Mouse (Mus musculus): ENCODE measurements around the gene 1700057G04Rik.
A peak's percentile ranks its signal among the peaks of the same experiment; 100 is the strongest.
"Not testable (repeated sequence)": the region's sequence is repeated elsewhere in the genome, so short reads cannot be mapped to it uniquely, and the experiment has no call there.

Gene 1700057G04Rik

GRCm38 (mm10) chr9:92305620-92306220 is 3.5 kb upstream of the 1700057G04Rik start:
- DNase-seq: no peak

- no peak for DNase-seq
These were observed 7.6 kb downstream of the 1700057G04Rik start for GRCm38 (mm10) chr9:92316791-92317190.

GRCm38 (mm10) chr9:92325936-92326335 is 16.8 kb downstream of the 1700057G04Rik start:
- DNase-seq: not testable (repeated sequence)

- no peak for DNase-seq
These were observed 17.6 kb downstream of the 1700057G04Rik start for GRCm38 (mm10) chr9:92326813-92327212.

- no peak for DNase-seq
These were observed 22.2 kb downstream of the 1700057G04Rik start for GRCm38 (mm10) chr9:92331383-92331782.

GRCm38 (mm10) chr9:92334845-92335244 is 25.7 kb downstream of the 1700057G04Rik start:
- no peak for DNase-seq

GRCm38 (mm10) chr9:92335277-92335818 is 26.2 kb downstream of the 1700057G04Rik start:
- no peak for DNase-seq

- DNase-seq: no peak
These were observed 27.9 kb downstream of the 1700057G04Rik start for GRCm38 (mm10) chr9:92337063-92337462.

GRCm38 (mm10) chr9:92337661-92338060 is 28.5 kb downstream of the 1700057G04Rik start:
- DNase-seq: no peak

- DNase-seq: no peak
These were observed 29.8 kb downstream of the 1700057G04Rik start for GRCm38 (mm10) chr9:92338954-92339353.

- peak in 1 of 2 experiments; percentile 29 for DNase-seq
These were observed 42.7 kb downstream of the 1700057G04Rik start for GRCm38 (mm10) chr9:92351924-92352323.

- no peak for DNase-seq
These were observed 44.1 kb downstream of the 1700057G04Rik start for GRCm38 (mm10) chr9:92353306-92353705.

- no peak for DNase-seq
These were observed 51.6 kb downstream of the 1700057G04Rik start for GRCm38 (mm10) chr9:92360691-92361310.

GRCm38 (mm10) chr9:92363478-92363877 is 54.3 kb downstream of the 1700057G04Rik start:
- DNase-seq: no peak

GRCm38 (mm10) chr9:92368920-92369319 is 59.7 kb downstream of the 1700057G04Rik start:
- DNase-seq: no peak

- no peak for DNase-seq
These were observed 64.7 kb downstream of the 1700057G04Rik start for GRCm38 (mm10) chr9:92373896-92374295.

- DNase-seq: peak; percentile 78 to 91
These were observed 65.6 kb downstream of the 1700057G04Rik start for GRCm38 (mm10) chr9:92374705-92375199.

- peak; percentile 31 to 48 for DNase-seq
These were observed 66.2 kb downstream of the 1700057G04Rik start for GRCm38 (mm10) chr9:92375378-92375777.

GRCm38 (mm10) chr9:92377967-92378366 is 68.8 kb downstream of the 1700057G04Rik start:
- no peak for DNase-seq

- no peak for DNase-seq
These were observed 70.1 kb downstream of the 1700057G04Rik start for GRCm38 (mm10) chr9:92379240-92379639.

- peak; percentile 41 to 68 for DNase-seq
These were observed 74.2 kb downstream of the 1700057G04Rik start for GRCm38 (mm10) chr9:92383415-92383814.

- DNase-seq: no peak
These were observed 75.2 kb downstream of the 1700057G04Rik start for GRCm38 (mm10) chr9:92384401-92384800.

- no peak for DNase-seq
These were observed 76.7 kb downstream of the 1700057G04Rik start for GRCm38 (mm10) chr9:92385831-92386230.

GRCm38 (mm10) chr9:92386871-92387270 is 77.7 kb downstream of the 1700057G04Rik start:
- no peak for DNase-seq
